Mouse (Mus musculus) MEL (cell line): ENCODE data around the gene Mavs. TPM values are rescaled to one million over a fixed set of nuclear protein-coding genes. Genes with fewer than 3 reads are reported as not detected.

Experiments used
- DNase-seq: peaks from one replicate; pipeline ENCODE4 v3.0.0; 2011; ENCODE audit warnings: low read depth, low spot score
- H3K27ac ChIP-seq: 2 replicates; pipeline ENCODE4 v1.5.1; 2012; ENCODE audit warnings: low read depth, mild to moderate bottlenecking, control low read depth, low read length, moderate library complexity; ENCODE audit not compliant: control insufficient read depth
- H3K27me3 ChIP-seq, 2 experiments: fragments of 150-350 bp in 1 of 2; sonication (generic) in 1 of 2; 2 replicates each; pipeline ENCODE4 v1.6.1; 2012; ENCODE audit warnings: low read length in 2 of 2, mild to moderate bottlenecking in 2 of 2, improper control_type of control experiment in 1 of 2, moderate library complexity in 1 of 2; ENCODE audit not compliant: insufficient read depth in 2 of 2, control insufficient read depth in 1 of 2
- H3K36me3 ChIP-seq, 2 experiments: 2 replicates each; pipeline ENCODE4 v1.6.1; 2012 to 2014; ENCODE audit warnings: low read length in 2 of 2, improper control_type of control experiment in 1 of 2, inconsistent platforms in 1 of 2, mild to moderate bottlenecking in 1 of 2; ENCODE audit not compliant: insufficient read depth in 2 of 2, control insufficient read depth in 1 of 2
- H3K4me1 ChIP-seq, 2 experiments: fragments of 150-350 bp in 1 of 2; sonication (generic) in 1 of 2; 2 replicates each; pipeline ENCODE4 v1.6.1; 2012; ENCODE audit warnings: low read length in 2 of 2, improper control_type of control experiment in 1 of 2, mild to moderate bottlenecking in 1 of 2; ENCODE audit not compliant: insufficient read depth in 2 of 2, control insufficient read depth in 1 of 2
- H3K4me3 ChIP-seq, 2 experiments: fragments of 150-350 bp in 1 of 2; sonication (generic) in 1 of 2; 2 replicates each; pipeline ENCODE4 v1.5.1; 2012; ENCODE audit warnings: low read depth in 2 of 2, low read length in 2 of 2, mild to moderate bottlenecking in 2 of 2, moderate library complexity in 2 of 2, control low read depth in 1 of 2, improper control_type of control experiment in 1 of 2; ENCODE audit not compliant: control insufficient read depth in 1 of 2, insufficient read depth in 1 of 2
- H3K79me2 ChIP-seq: 2 replicates; pipeline ENCODE4 v1.6.1; 2012; ENCODE audit warnings: mild to moderate bottlenecking, low read length, moderate library complexity; ENCODE audit not compliant: control insufficient read depth, poor library complexity, insufficient read depth
- H3K9ac ChIP-seq: 2 replicates; pipeline ENCODE4 v1.6.1; 2012; ENCODE audit warnings: low read depth, mild to moderate bottlenecking, control low read depth, low read length, moderate library complexity; ENCODE audit not compliant: control insufficient read depth, poor library complexity, severe bottlenecking
- H3K9me3 ChIP-seq: fragments of 150-350 bp; sonication (generic); replicated peaks from 2 replicates; pipeline ENCODE4 v1.6.1; 2012; ENCODE audit warnings: mild to moderate bottlenecking, low read length, improper control_type of control experiment, moderate library complexity; ENCODE audit not compliant: insufficient read depth
- BHLHE40 ChIP-seq: IDR thresholded peaks from 2 replicates; pipeline ENCODE4 v1.6.1; 2012; ENCODE audit warnings: low read depth, mild to moderate bottlenecking, inconsistent platforms, low read length, improper control_type of control experiment, borderline replicate concordance
- CHD1 ChIP-seq: IDR thresholded peaks from 2 replicates; pipeline ENCODE4 v1.6.1; 2012; ENCODE audit warnings: low read depth, mild to moderate bottlenecking, inconsistent platforms, low read length, improper control_type of control experiment
- CHD2 ChIP-seq: IDR thresholded peaks from 2 replicates; pipeline ENCODE4 v1.6.1; 2011; ENCODE audit warnings: low read length, improper control_type of control experiment
- CTCF ChIP-seq, 3 experiments: IDR thresholded peaks in 2 of 3; conservative IDR thresholded peaks in 1 of 3; 2 replicates each; pipeline ENCODE4 v1.5.1; 2011 to 2012; ENCODE audit warnings: low read length in 3 of 3, low read depth in 2 of 3, mild to moderate bottlenecking in 2 of 3, improper control_type of control experiment in 1 of 3, inconsistent platforms in 1 of 3, mixed read lengths in 1 of 3, moderate library complexity in 1 of 3; ENCODE audit not compliant: control insufficient read depth in 1 of 3, insufficient read depth in 1 of 3, poor library complexity in 1 of 3, severe bottlenecking in 1 of 3
- E2F4 ChIP-seq: IDR thresholded peaks from 2 replicates; pipeline ENCODE4 v1.6.1; 2011; ENCODE audit warnings: low read depth, low read length, improper control_type of control experiment, borderline replicate concordance
- EP300 ChIP-seq, 2 experiments: IDR thresholded peaks; 2 replicates each; pipeline ENCODE4 v1.6.1; 2011; ENCODE audit warnings: improper control_type of control experiment in 2 of 2, low read length in 2 of 2, low read depth in 1 of 2, mild to moderate bottlenecking in 1 of 2
- ETS1 ChIP-seq: IDR thresholded peaks from 2 replicates; pipeline ENCODE4 v1.6.1; 2012; ENCODE audit warnings: low read depth, mild to moderate bottlenecking, inconsistent platforms, low read length, improper control_type of control experiment, moderate library complexity
- GATA1 ChIP-seq: IDR thresholded peaks from 2 replicates; pipeline ENCODE4 v1.6.1; 2011; ENCODE audit warnings: low read depth, low read length, improper control_type of control experiment
- JUND ChIP-seq: IDR thresholded peaks from 2 replicates; pipeline ENCODE4 v1.6.1; 2011; ENCODE audit warnings: low read depth, mild to moderate bottlenecking, improper control_type of control experiment, low read length
- KAT2A ChIP-seq: conservative IDR thresholded peaks from 2 replicates; pipeline ENCODE4 v1.6.1; 2012; ENCODE audit warnings: low read depth, low read length, improper control_type of control experiment, inconsistent platforms
- MAFK ChIP-seq: IDR thresholded peaks from 2 replicates; pipeline ENCODE4 v1.6.1; 2011; ENCODE audit warnings: low read depth, mild to moderate bottlenecking, low read length, improper control_type of control experiment, borderline replicate concordance
- MAX ChIP-seq: IDR thresholded peaks from 2 replicates; pipeline ENCODE4 v1.6.1; 2011; ENCODE audit warnings: low read length, improper control_type of control experiment
- MAZ ChIP-seq: IDR thresholded peaks from 2 replicates; pipeline ENCODE4 v1.6.1; 2012; ENCODE audit warnings: low read depth, mild to moderate bottlenecking, inconsistent platforms, low read length, improper control_type of control experiment
- MEF2A ChIP-seq: IDR thresholded peaks from 2 replicates; pipeline ENCODE4 v1.6.1; 2014; ENCODE audit warnings: low read depth, mild to moderate bottlenecking, inconsistent platforms, low read length, improper control_type of control experiment; ENCODE audit not compliant: poor library complexity, insufficient replicate concordance, severe bottlenecking; ENCODE audit errors: extremely low read depth
- MXI1 ChIP-seq: IDR thresholded peaks from 2 replicates; pipeline ENCODE4 v1.6.1; 2011; ENCODE audit warnings: mild to moderate bottlenecking, low read depth, low read length, improper control_type of control experiment
- MYC ChIP-seq: IDR thresholded peaks from 2 replicates; pipeline ENCODE4 v1.6.1; 2011; ENCODE audit warnings: low read depth, mild to moderate bottlenecking, low read length, improper control_type of control experiment, moderate library complexity
- NELFE ChIP-seq: IDR thresholded peaks from 2 replicates; pipeline ENCODE4 v1.6.1; 2011; ENCODE audit warnings: low read depth, low read length, improper control_type of control experiment
- NRF1 ChIP-seq: IDR thresholded peaks from 2 replicates; pipeline ENCODE4 v1.6.1; 2014; ENCODE audit warnings: low read depth, mild to moderate bottlenecking, inconsistent platforms, low read length, improper control_type of control experiment, moderate library complexity; ENCODE audit not compliant: poor library complexity, insufficient read depth, severe bottlenecking
- POLR2AphosphoS2 ChIP-seq: IDR thresholded peaks from 2 replicates; pipeline ENCODE4 v1.6.1; 2011; ENCODE audit warnings: low read length, improper control_type of control experiment
- RCOR1 ChIP-seq: IDR thresholded peaks from 2 replicates; pipeline ENCODE4 v1.6.1; 2012; ENCODE audit warnings: low read depth, mild to moderate bottlenecking, inconsistent platforms, low read length, improper control_type of control experiment
- SIN3A ChIP-seq: IDR thresholded peaks from 2 replicates; pipeline ENCODE4 v1.6.1; 2012; ENCODE audit warnings: low read length, improper control_type of control experiment, inconsistent platforms
- SMC3 ChIP-seq: IDR thresholded peaks from 2 replicates; pipeline ENCODE4 v1.6.1; 2011; ENCODE audit warnings: low read depth, low read length, improper control_type of control experiment
- TAL1 ChIP-seq: IDR thresholded peaks from 2 replicates; pipeline ENCODE4 v1.6.1; 2012; ENCODE audit warnings: mild to moderate bottlenecking, inconsistent platforms, low read length, moderate library complexity, mixed read lengths
- TBP ChIP-seq: IDR thresholded peaks from 2 replicates; pipeline ENCODE4 v1.8.0; 2011; ENCODE audit warnings: low read depth, low read length, improper control_type of control experiment
- TCF12 ChIP-seq: IDR thresholded peaks from 2 replicates; pipeline ENCODE4 v1.6.1; 2014; ENCODE audit warnings: low read depth, mild to moderate bottlenecking, inconsistent platforms, low read length, improper control_type of control experiment, moderate library complexity
- UBTF ChIP-seq: IDR thresholded peaks from 2 replicates; pipeline ENCODE4 v1.6.1; 2012; ENCODE audit warnings: low read depth, mild to moderate bottlenecking, inconsistent platforms, low read length, improper control_type of control experiment, moderate library complexity, borderline replicate concordance; ENCODE audit not compliant: insufficient read depth
- USF1 ChIP-seq: IDR thresholded peaks from 2 replicates; pipeline ENCODE4 v1.6.1; 2014; ENCODE audit warnings: low read depth, mild to moderate bottlenecking, inconsistent platforms, low read length, improper control_type of control experiment, moderate library complexity
- USF2 ChIP-seq, 2 experiments: IDR thresholded peaks; 2 replicates each; pipeline ENCODE4 v1.6.1; 2011 to 2012; ENCODE audit warnings: improper control_type of control experiment in 2 of 2, low read length in 2 of 2, borderline replicate concordance in 1 of 2, inconsistent platforms in 1 of 2, low read depth in 1 of 2, mild to moderate bottlenecking in 1 of 2; ENCODE audit not compliant: insufficient read depth in 1 of 2
- ZC3H11A ChIP-seq: IDR thresholded peaks from 2 replicates; pipeline ENCODE4 v1.6.1; 2012; ENCODE audit warnings: low read depth, mild to moderate bottlenecking, inconsistent platforms, low read length, improper control_type of control experiment
- ZKSCAN1 ChIP-seq: IDR thresholded peaks from 2 replicates; pipeline ENCODE4 v1.6.1; 2012; ENCODE audit warnings: low read depth, mild to moderate bottlenecking, inconsistent platforms, low read length, improper control_type of control experiment, moderate library complexity
- ZMIZ1 ChIP-seq: IDR thresholded peaks from 2 replicates; pipeline ENCODE4 v1.6.1; 2012; ENCODE audit warnings: low read depth, mild to moderate bottlenecking, inconsistent platforms, low read length, improper control_type of control experiment, moderate library complexity
- polyA plus RNA-seq, 2 experiments: library from polyadenylated mRNA; stranded (reverse) in 1 of 2; unstranded in 1 of 2; fragments of >175 nt in 1 of 2; fragments of >200 nt in 1 of 2; gene quantifications; 2 replicates each; pipeline versions ENCODE4 v1.2.1 to v1.2.4; 2012; ENCODE audit warnings: low replicate concordance in 2 of 2, low read depth in 1 of 2; ENCODE audit not compliant: insufficient read length in 2 of 2, insufficient read depth in 1 of 2, missing spikeins in 1 of 2
- total RNA-seq: library from RNA; depleted of rRNA; stranded (reverse); fragments of 300-350 nt; gene quantifications from 2 replicates; pipeline ENCODE4 v1.2.3, GENCODE M21; 2012

The Mavs gene
- total and polyA plus RNA-seq, 3 experiments = 21.3 to 32.1 TPM; not detected in 1

GRCm38 (mm10) chr2:131209125-131209795 is 24.6 kb upstream of the Mavs start (continued):
- no peak for TF ChIP-seq ZMIZ1
- TF ChIP-seq USF2 (IDR thresholded peaks at IDR 0.05; ENCODE audit: borderline replicate concordance in 1 of 2, insufficient read depth in 1 of 2, low read depth in 1 of 2, low read length in 2 of 2) = no peak

- H3K36me3 ChIP-seq = peaks cover 0 to 20% of the 10 kb centered on the region in 2 experiments; a peak in 2 of 4 replicates
- peak; percentile 95 for DNase-seq
- H3K9ac ChIP-seq = peak overlapping the region; percentile 82
- H3K9me3 ChIP-seq = no peaks in the 10 kb centered on the region
- peak overlapping the region; percentile 81 for H3K27ac ChIP-seq
- peaks cover 1% of the 10 kb centered on the region; the same call in 1 of the 2 replicates for H3K79me2 ChIP-seq
- peak overlapping the region; percentile 71 to 73 for H3K4me3 ChIP-seq
- H3K27me3 ChIP-seq = no peaks in the 10 kb centered on the region
- peaks cover 4 to 54% of the 10 kb centered on the region in 2 experiments; a peak in 3 of 4 replicates for H3K4me1 ChIP-seq
- TF ChIP-seq ETS1 = no peak; the same call in 1 of the 2 replicates
- peak; percentile 49; the same call in 1 of the 2 replicates for TF ChIP-seq POLR2AphosphoS2
- TF ChIP-seq USF1 = no peak
- 0 out of 2 replicates have a peak, but pooled peaks have one; percentile 11 for TF ChIP-seq RCOR1
- TF ChIP-seq EP300 (IDR thresholded peaks at IDR 0.05; ENCODE audit: low read depth in 1 of 2, low read length in 2 of 2) = no peak
- no peak; the same call in none of the 2 replicates for TF ChIP-seq MAX
- TF ChIP-seq GATA1 = no peak
- TF ChIP-seq TAL1 = no peak
- no peak; the same call in 1 of the 2 replicates for TF ChIP-seq ZC3H11A
- peak; percentile 56 for TF ChIP-seq NELFE
- TF ChIP-seq TCF12 = no peak
- TF ChIP-seq SMC3 = peak; percentile 64
- TF ChIP-seq BHLHE40 = no peak
- 0 out of 2 replicates have a peak, but pooled peaks have one; percentile 43 for TF ChIP-seq MAZ
- no peak for TF ChIP-seq JUND
- TF ChIP-seq ZKSCAN1 = no peak
- no peak for TF ChIP-seq UBTF
- TF ChIP-seq MXI1 = peak; percentile 56; the same call in 1 of the 2 replicates
- 0 out of 2 replicates have a peak, but pooled peaks have one; percentile 48 for TF ChIP-seq TBP
- TF ChIP-seq NRF1 = 0 out of 2 replicates have a peak, but pooled peaks have one; percentile 20
- TF ChIP-seq MEF2A = no peak
- peak; percentile 78 to 86 (median 80) for TF ChIP-seq CTCF (IDR thresholded peaks at IDR 0.05 in 2 of 3, conservative IDR thresholded peaks at IDR 0.05 in 1 of 3; ENCODE audit: control insufficient read depth in 1 of 3, insufficient read depth in 1 of 3, low read depth in 2 of 3, low read length in 3 of 3, poor library complexity in 1 of 3, severe bottlenecking in 1 of 3)
- TF ChIP-seq MYC = no peak; the same call in 1 of the 2 replicates
- TF ChIP-seq CHD1 = no peak
- TF ChIP-seq KAT2A = peak; percentile 86
- TF ChIP-seq E2F4 = no peak
- TF ChIP-seq MAFK = no peak
- TF ChIP-seq SIN3A = peak; percentile 91
- TF ChIP-seq CHD2 = no peak
- TF ChIP-seq ZMIZ1 = no peak
Measured at GRCm38 (mm10) chr2:131209969-131210792, 23.7 kb upstream of the Mavs start.
